Mouse (Mus musculus) bone marrow, adult 2 months (tissue): Measurements from ENCODE around the gene Mettl2.

Experiments used
- CTCF ChIP-seq: fragments of 200-500 bp; IDR thresholded peaks from 2 replicates; pipeline ENCODE4 v1.5.1; 2011; ENCODE audit warnings: low read length, control low read depth; ENCODE audit not compliant: control insufficient read depth, insufficient read depth
- POLR2A ChIP-seq: fragments of 200-500 bp; IDR thresholded peaks from 2 replicates; pipeline ENCODE4 v1.6.1; 2011; ENCODE audit warnings: low read depth, mild to moderate bottlenecking, control low read depth, low read length, borderline replicate concordance; ENCODE audit not compliant: control insufficient read depth

DNA sequence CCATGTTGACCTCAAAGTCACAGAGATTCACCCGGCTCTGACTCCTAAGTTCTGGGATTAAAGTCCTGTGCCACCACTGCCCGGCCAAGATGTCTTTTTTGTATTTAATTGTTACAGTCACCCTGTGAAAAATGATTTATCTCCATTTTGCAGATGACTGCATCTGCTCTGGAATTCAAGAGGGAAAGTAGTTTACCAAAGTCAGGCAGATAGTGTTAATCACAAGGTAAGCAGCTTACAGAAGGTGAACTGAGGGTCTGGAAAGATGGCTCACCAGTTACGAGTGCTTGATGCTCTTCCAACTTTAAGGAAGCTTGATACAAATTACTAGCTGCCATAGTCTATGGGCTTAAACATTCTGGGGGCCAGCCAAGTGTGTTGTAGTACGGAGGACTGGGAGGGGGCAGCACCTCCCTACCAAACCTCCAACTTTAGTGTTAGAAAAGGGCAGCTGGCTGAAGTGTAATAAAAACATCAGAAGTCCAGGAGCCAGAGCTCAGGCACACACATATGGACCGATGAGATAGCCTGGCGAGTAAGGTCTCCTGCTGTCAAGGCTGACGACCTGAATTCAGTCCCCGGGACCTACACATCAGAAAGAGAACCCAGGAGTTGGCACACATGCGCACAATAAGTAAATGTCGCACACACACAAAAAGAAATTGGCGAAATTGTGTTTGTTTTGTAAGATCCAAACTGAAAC, 18.4 kb downstream of the Mettl2 start:
- TF ChIP-seq CTCF (no peak), POLR2A (no peak)
